Mouse (Mus musculus) midbrain, postnatal 0 days (tissue): Measurements from ENCODE around the gene Kctd20. TPM values are rescaled to one million over a fixed set of nuclear protein-coding genes. Genes with fewer than 3 reads are reported as not detected.

Experiments used
- ATAC-seq: fragments of 200-750 bp; cut with Nextera tagmentation; 2 replicates; pipeline ENCODE4 v1.8.0; 2017; ENCODE audit warnings: moderate number of reproducible peaks, mild to moderate bottlenecking, moderate TSS enrichment, moderate library complexity; ENCODE audit not compliant: low FRiP score
- DNase-seq: peaks from one replicate; pipeline ENCODE4 v3.0.0-alpha.2; 2015; ENCODE audit warnings: low spot score
- H3K27ac ChIP-seq: fragments of 300-500 bp; sonication (generic); 2 replicates; pipeline ENCODE4 v1.5.1; 2014; ENCODE audit warnings: low read depth, mild to moderate bottlenecking, low read length, mixed read lengths
- H3K27me3 ChIP-seq: fragments of 300-500 bp; sonication (generic); 2 replicates; pipeline ENCODE4 v1.6.1; 2014; ENCODE audit warnings: low read length, control low read depth, mixed read lengths; ENCODE audit not compliant: insufficient read depth
- H3K36me3 ChIP-seq: fragments of 300-500 bp; sonication (generic); 2 replicates; pipeline ENCODE4 v1.6.1; 2014; ENCODE audit warnings: low read length, control low read depth, mixed read lengths; ENCODE audit not compliant: insufficient read depth
- H3K4me1 ChIP-seq: fragments of 300-500 bp; sonication (generic); 2 replicates; pipeline ENCODE4 v1.6.1; 2014; ENCODE audit warnings: mild to moderate bottlenecking, control low read depth, antibody characterized with exemption, low read length, mixed read lengths; ENCODE audit not compliant: insufficient read depth
- H3K4me2 ChIP-seq: fragments of 300-500 bp; sonication (generic); 2 replicates; pipeline ENCODE4 v1.6.1; 2014; ENCODE audit warnings: low read depth, mild to moderate bottlenecking, low read length, mixed read lengths; ENCODE audit not compliant: poor library complexity, severe bottlenecking
- H3K4me3 ChIP-seq: fragments of 300-500 bp; sonication (generic); 2 replicates; pipeline ENCODE4 v1.5.1; 2014; ENCODE audit warnings: low read depth, mild to moderate bottlenecking, low read length, moderate library complexity
- H3K9ac ChIP-seq: fragments of 300-500 bp; sonication (generic); replicated peaks from 2 replicates; pipeline ENCODE4 v1.6.1; 2014; ENCODE audit warnings: mild to moderate bottlenecking, low read length, moderate library complexity, mixed read lengths; ENCODE audit not compliant: poor library complexity, severe bottlenecking
- H3K9me3 ChIP-seq: fragments of 300-500 bp; sonication (generic); 2 replicates; pipeline ENCODE4 v1.6.1; 2016; ENCODE audit warnings: low read length, control low read depth
- CTCF ChIP-seq: IDR thresholded peaks from 2 replicates; pipeline ENCODE4 v1.5.1; 2016; ENCODE audit warnings: antibody characterized with exemption, mild to moderate bottlenecking
- WGBS: fragments of 180-500 bp; shearing (Covaris S2); extraction: QIAGEN DNeasy Blood & Tissue Kit; methylation state at CpG from one replicate; pipeline ENCODE4 v1.1.7; 2014; 5-methylcytosine and 5-hydroxymethylcytosine counted together
- polyA plus RNA-seq: library from polyadenylated mRNA; unstranded; fragments of >200 nt; fragmentation: Nextera tagmentation; extraction: Ambion mirVana; gene quantifications from 2 replicates; pipeline ENCODE4 v1.2.1, GENCODE M21; 2015
- total RNA-seq: library from RNA; depleted of rRNA; stranded (reverse); fragments of >200 nt; gene quantifications from 2 replicates; pipeline ENCODE4 v1.2.3, GENCODE M21; 2014; rRNA removed

Kctd20 gene
- 60.0 and 64.9 TPM in 2 replicates for total RNA-seq
- polyA plus RNA-seq, result 63.2 and 63.8 TPM in 2 replicates

GRCm38 (mm10) chr17:28951831-28952799, at the start of gene Kctd20:
Gene Kctd20, plus strand, starts transcription at chr17:28951950.
- peak within 1 kb of the TSS; percentile 64 for H3K4me2 ChIP-seq
- H3K36me3 ChIP-seq, result no peaks in the 10 kb centered on the region
- H3K9ac ChIP-seq, result peak within 1 kb of the TSS; percentile 85
- no peak for TF ChIP-seq CTCF
- H3K27ac ChIP-seq, result peak within 1 kb of the TSS; percentile 95
- H3K9me3 ChIP-seq, result peaks cover 3% of the 10 kb centered on the region; the same call in 1 of the 2 replicates
- H3K4me1 ChIP-seq, result peaks cover 11% of the 10 kb centered on the region
- peak within 1 kb of the TSS; percentile 55 for H3K4me3 ChIP-seq
- ATAC-seq (peak; percentile 89), DNase-seq (peak; percentile 92)
- no peaks in the 10 kb centered on the region for H3K27me3 ChIP-seq
- under 1% methylated on average over 53 of the region's 80 CpGs for WGBS

GRCm38 (mm10) chr17:28904546-28905376, 47.0 kb upstream of the Kctd20 start:
- WGBS, result 21% methylated on average over 23 of the region's 23 CpGs
- Histone ChIP-seq H3K4me2 (peak overlapping the region; percentile 23), H3K9ac (peak overlapping the region; percentile 46; the same call in 1 of the 2 replicates)

GRCm38 (mm10) chr17:28905377-28905916, 46.3 kb upstream of the Kctd20 start:
- WGBS, result 52% methylated on average over 13 of the region's 13 CpGs
- no peaks in the 10 kb centered on the region for H3K36me3 ChIP-seq
- no peaks in the 10 kb centered on the region for H3K27me3 ChIP-seq
- peak overlapping the region; percentile 46; the same call in 1 of the 2 replicates for H3K9ac ChIP-seq
- peak overlapping the region; percentile 95 for H3K27ac ChIP-seq
- TF ChIP-seq CTCF, result no peak
- H3K4me3 ChIP-seq, result no peak overlapping the region
- no peak for DNase-seq
- no peaks in the 10 kb centered on the region for H3K9me3 ChIP-seq
- peaks cover 21% of the 10 kb centered on the region for H3K4me1 ChIP-seq
- H3K4me2 ChIP-seq, result peak overlapping the region; percentile 23; the same call in 1 of the 2 replicates
- ATAC-seq, result peak; percentile 25

More at GRCm38 (mm10) chr17:28904546-28905376, 47.0 kb upstream of the Kctd20 start:
- TF ChIP-seq CTCF, result peak; percentile 85
- peak; percentile 86 for DNase-seq
- peak overlapping the region; percentile 95 for H3K27ac ChIP-seq
- H3K9me3 ChIP-seq, result no peaks in the 10 kb centered on the region
- no peak overlapping the region for H3K4me3 ChIP-seq
- peaks cover 21% of the 10 kb centered on the region for H3K4me1 ChIP-seq
- no peaks in the 10 kb centered on the region for H3K36me3 ChIP-seq
- no peaks in the 10 kb centered on the region for H3K27me3 ChIP-seq
- ATAC-seq, result peak; percentile 90

GRCm38 (mm10) chr17:28907959-28908358, 43.8 kb upstream of the Kctd20 start:
- Histone ChIP-seq H3K9me3 (no peaks in the 10 kb centered on the region), H3K4me2 (no peak overlapping the region), H3K27me3 (no peaks in the 10 kb centered on the region), H3K9ac (no peak overlapping the region), H3K4me1 (peaks cover 21% of the 10 kb centered on the region), H3K27ac (no peak overlapping the region), H3K4me3 (no peak overlapping the region), H3K36me3 (no peaks in the 10 kb centered on the region)
- ATAC-seq (no peak), DNase-seq (peak; percentile 60)
- 26% methylated on average over 7 of the region's 7 CpGs for WGBS
- no peak for TF ChIP-seq CTCF

- no peaks in the 10 kb centered on the region for H3K9me3 ChIP-seq
- TF ChIP-seq CTCF, result peak; percentile 76
- H3K36me3 ChIP-seq, result no peaks in the 10 kb centered on the region
- no peak overlapping the region for H3K27ac ChIP-seq
- peaks cover 17% of the 10 kb centered on the region for H3K4me1 ChIP-seq
- DNase-seq (peak; percentile 31), ATAC-seq (no peak)
- no peak overlapping the region for H3K4me3 ChIP-seq
- H3K9ac ChIP-seq, result no peak overlapping the region
- WGBS, result 12% methylated on average over 27 of the region's 29 CpGs
- H3K27me3 ChIP-seq, result no peaks in the 10 kb centered on the region
- peak overlapping the region; percentile 30 for H3K4me2 ChIP-seq
Measured at GRCm38 (mm10) chr17:28909252-28909941, 42.4 kb upstream of the Kctd20 start.
